Mouse (Mus musculus): ENCODE data around the gene Hist1h2ad. TPM values are rescaled to one million over a fixed set of nuclear protein-coding genes. Genes with fewer than 3 reads are reported as not detected.
A peak's percentile ranks its signal among the peaks of the same experiment; 100 is the strongest.
"Not testable (repeated sequence)": the region's sequence is repeated elsewhere in the genome, so short reads cannot be mapped to it uniquely, and the experiment has no call there.

The Hist1h2ad gene
- polyA plus RNA-seq, 1 experiment from 2014 or later = 4.2 TPM

- Histone ChIP-seq H3K27ac (ENCODE audit: low read depth) (no peak overlapping the region), H3K4me2 (ENCODE audit: low read length) (no peak overlapping the region), H3K4me3 (ENCODE audit: low read depth, low read length) (no peak overlapping the region), H3K36me3 (ENCODE audit: control insufficient read depth, insufficient read depth, low read length) (no peaks in the 10 kb centered on the region), H3K9me3 (ENCODE audit: control insufficient read depth, low read length) (no peaks in the 10 kb centered on the region), H3K9ac (ENCODE audit: low read length) (no peak overlapping the region), H3K27me3 (replicated peaks; ENCODE audit: control insufficient read depth, insufficient read depth, low read length) (no peaks in the 10 kb centered on the region), H3K4me1 (replicated peaks; ENCODE audit: control insufficient read depth, insufficient read depth, low read length) (peaks cover 3% of the 10 kb centered on the region; the same call in 1 of the 2 replicates)
- no peak for DNase-seq (ENCODE audit: low spot score)
- ATAC-seq (replicated peaks; ENCODE audit: low FRiP score, low TSS enrichment, low read depth) = no peak
- 66% methylated on average over 5 of the region's 5 CpGs for WGBS
Observed at GRCm38 (mm10) chr13:23546694-23547093, 27.5 kb upstream of the Hist1h2ad start.

GRCm38 (mm10) chr13:23550761-23551145, 23.4 kb upstream of the Hist1h2ad start:
- Histone ChIP-seq H3K9me3 (ENCODE audit: control insufficient read depth, low read length) (no peaks in the 10 kb centered on the region), H3K27ac (ENCODE audit: low read depth) (peak overlapping the region; percentile 94), H3K4me1 (replicated peaks; ENCODE audit: control insufficient read depth, insufficient read depth, low read length) (peaks cover 12% of the 10 kb centered on the region), H3K9ac (ENCODE audit: low read length) (peak overlapping the region; percentile 71), H3K4me2 (ENCODE audit: low read length) (peak overlapping the region; percentile 72), H3K27me3 (replicated peaks; ENCODE audit: control insufficient read depth, insufficient read depth, low read length) (no peaks in the 10 kb centered on the region), H3K4me3 (ENCODE audit: low read depth, low read length) (peak overlapping the region; percentile 42), H3K36me3 (ENCODE audit: control insufficient read depth, insufficient read depth, low read length) (no peaks in the 10 kb centered on the region)
- ATAC-seq (replicated peaks; ENCODE audit: low FRiP score, low TSS enrichment, low read depth) (no peak), DNase-seq (ENCODE audit: low spot score) (no peak)
- 6% methylated on average over 3 of the region's 3 CpGs for WGBS

- H3K9ac ChIP-seq (ENCODE audit: low read length) = peak within 1 kb of the TSS; percentile 71
- H3K4me1 ChIP-seq (replicated peaks; ENCODE audit: control insufficient read depth, insufficient read depth, low read length) = peaks cover 12% of the 10 kb centered on the region
- peak within 1 kb of the TSS; percentile 94 for H3K27ac ChIP-seq (ENCODE audit: low read depth)
- H3K4me3 ChIP-seq (ENCODE audit: low read depth, low read length) = peak within 1 kb of the TSS; percentile 42
- H3K9me3 ChIP-seq (ENCODE audit: control insufficient read depth, low read length); H3K27me3 ChIP-seq (replicated peaks; ENCODE audit: control insufficient read depth, insufficient read depth, low read length); H3K36me3 ChIP-seq (ENCODE audit: control insufficient read depth, insufficient read depth, low read length): not testable (repeated sequence)
- DNase-seq (ENCODE audit: low spot score) (peak; percentile 99), ATAC-seq (replicated peaks; ENCODE audit: low FRiP score, low TSS enrichment, low read depth) (peak; percentile 83)
- under 1% methylated on average over 42 of the region's 47 CpGs for WGBS
- H3K4me2 ChIP-seq (ENCODE audit: low read length) = peak within 1 kb of the TSS; percentile 72
Observed at GRCm38 (mm10) chr13:23551146-23551834, 22.9 kb upstream of the Hist1h2ad start, which contains the start of gene Hist1h4f. Hist1h4f (minus strand) TSS chr13:23551648.

GRCm38 (mm10) chr13:23551931-23552914, 22.0 kb upstream of the Hist1h2ad start:
- H3K4me3 ChIP-seq (ENCODE audit: low read depth, low read length) = peak overlapping the region; percentile 17; the same call in 1 of the 2 replicates
- ATAC-seq (replicated peaks; ENCODE audit: low FRiP score, low TSS enrichment, low read depth) = no peak
- no peaks in the 10 kb centered on the region for H3K36me3 ChIP-seq (ENCODE audit: control insufficient read depth, insufficient read depth, low read length)
- H3K27me3 ChIP-seq (replicated peaks; ENCODE audit: control insufficient read depth, insufficient read depth, low read length) = no peaks in the 10 kb centered on the region
- H3K4me2 ChIP-seq (ENCODE audit: low read length) = peak overlapping the region; percentile 72
- peak overlapping the region; percentile 94 for H3K27ac ChIP-seq (ENCODE audit: low read depth)
- WGBS = 49% methylated on average over 8 of the region's 8 CpGs
- DNase-seq (ENCODE audit: low spot score) = no peak
- peaks cover 16% of the 10 kb centered on the region for H3K4me1 ChIP-seq (replicated peaks; ENCODE audit: control insufficient read depth, insufficient read depth, low read length)
- peak overlapping the region; percentile 71 for H3K9ac ChIP-seq (ENCODE audit: low read length)
- H3K9me3 ChIP-seq (ENCODE audit: control insufficient read depth, low read length) = no peaks in the 10 kb centered on the region

- ATAC-seq (replicated peaks; ENCODE audit: low FRiP score, low TSS enrichment, low read depth) (no peak), DNase-seq (ENCODE audit: low spot score) (no peak)
- no peaks in the 10 kb centered on the region for H3K36me3 ChIP-seq (ENCODE audit: control insufficient read depth, insufficient read depth, low read length)
- H3K9ac ChIP-seq (ENCODE audit: low read length) = peak within 1 kb of the TSS; percentile 71
- H3K27ac ChIP-seq (ENCODE audit: low read depth) = peak within 1 kb of the TSS; percentile 100
- H3K4me3 ChIP-seq (ENCODE audit: low read depth, low read length) = no peak within 1 kb of the TSS
- H3K9me3 ChIP-seq (ENCODE audit: control insufficient read depth, low read length) = no peaks in the 10 kb centered on the region
- H3K4me1 ChIP-seq (replicated peaks; ENCODE audit: control insufficient read depth, insufficient read depth, low read length) = peaks cover 16% of the 10 kb centered on the region
- no peaks in the 10 kb centered on the region for H3K27me3 ChIP-seq (replicated peaks; ENCODE audit: control insufficient read depth, insufficient read depth, low read length)
- H3K4me2 ChIP-seq (ENCODE audit: low read length) = peak within 1 kb of the TSS; percentile 93
Observed at GRCm38 (mm10) chr13:23552962-23553361, 21.2 kb upstream of the Hist1h2ad start, which contains the start of gene Hist1h1d. Hist1h1d (plus strand) TSS chr13:23553262.

GRCm38 (mm10) chr13:23554393-23554792, 19.8 kb upstream of the Hist1h2ad start:
- DNase-seq (ENCODE audit: low spot score) (no peak), ATAC-seq (replicated peaks; ENCODE audit: low FRiP score, low TSS enrichment, low read depth) (no peak)
- Histone ChIP-seq H3K36me3 (ENCODE audit: control insufficient read depth, insufficient read depth, low read length) (no peaks in the 10 kb centered on the region), H3K9ac (ENCODE audit: low read length) (peak overlapping the region; percentile 96), H3K27me3 (replicated peaks; ENCODE audit: control insufficient read depth, insufficient read depth, low read length) (no peaks in the 10 kb centered on the region), H3K4me1 (replicated peaks; ENCODE audit: control insufficient read depth, insufficient read depth, low read length) (peaks cover 16% of the 10 kb centered on the region), H3K27ac (ENCODE audit: low read depth) (peak overlapping the region; percentile 100), H3K4me2 (ENCODE audit: low read length) (peak overlapping the region; percentile 93), H3K9me3 (ENCODE audit: control insufficient read depth, low read length) (no peaks in the 10 kb centered on the region), H3K4me3 (ENCODE audit: low read depth, low read length) (peak overlapping the region; percentile 71)
- WGBS = 22% methylated on average over 9 of the region's 9 CpGs

- Histone ChIP-seq H3K9ac (ENCODE audit: low read length) (peak overlapping the region; percentile 96), H3K4me2 (ENCODE audit: low read length) (peak overlapping the region; percentile 93), H3K9me3 (ENCODE audit: control insufficient read depth, low read length) (no peaks in the 10 kb centered on the region), H3K27ac (ENCODE audit: low read depth) (peak overlapping the region; percentile 100), H3K36me3 (ENCODE audit: control insufficient read depth, insufficient read depth, low read length) (no peaks in the 10 kb centered on the region), H3K4me3 (ENCODE audit: low read depth, low read length) (peak overlapping the region; percentile 71), H3K4me1 (replicated peaks; ENCODE audit: control insufficient read depth, insufficient read depth, low read length) (peaks cover 16% of the 10 kb centered on the region), H3K27me3 (replicated peaks; ENCODE audit: control insufficient read depth, insufficient read depth, low read length) (no peaks in the 10 kb centered on the region)
- under 1% methylated on average over 53 of the region's 54 CpGs for WGBS
- ATAC-seq (replicated peaks; ENCODE audit: low FRiP score, low TSS enrichment, low read depth) = peak; percentile 86
- DNase-seq (ENCODE audit: low spot score) = peak; percentile 93
Observed at GRCm38 (mm10) chr13:23554925-23555838, 19.0 kb upstream of the Hist1h2ad start.

Measured in intestine, embryonic 14.5 days (tissue).